Mouse (Mus musculus) spleen, adult 18-20 months (tissue): ENCODE results near the gene Fam57b.

Source experiments
- DNase-seq, 2 experiments: peaks; one replicate each; pipeline ENCODE4 v3.0.0; 2022; ENCODE audit warnings: mixed read lengths in 2 of 2

Fam57b gene

DNA sequence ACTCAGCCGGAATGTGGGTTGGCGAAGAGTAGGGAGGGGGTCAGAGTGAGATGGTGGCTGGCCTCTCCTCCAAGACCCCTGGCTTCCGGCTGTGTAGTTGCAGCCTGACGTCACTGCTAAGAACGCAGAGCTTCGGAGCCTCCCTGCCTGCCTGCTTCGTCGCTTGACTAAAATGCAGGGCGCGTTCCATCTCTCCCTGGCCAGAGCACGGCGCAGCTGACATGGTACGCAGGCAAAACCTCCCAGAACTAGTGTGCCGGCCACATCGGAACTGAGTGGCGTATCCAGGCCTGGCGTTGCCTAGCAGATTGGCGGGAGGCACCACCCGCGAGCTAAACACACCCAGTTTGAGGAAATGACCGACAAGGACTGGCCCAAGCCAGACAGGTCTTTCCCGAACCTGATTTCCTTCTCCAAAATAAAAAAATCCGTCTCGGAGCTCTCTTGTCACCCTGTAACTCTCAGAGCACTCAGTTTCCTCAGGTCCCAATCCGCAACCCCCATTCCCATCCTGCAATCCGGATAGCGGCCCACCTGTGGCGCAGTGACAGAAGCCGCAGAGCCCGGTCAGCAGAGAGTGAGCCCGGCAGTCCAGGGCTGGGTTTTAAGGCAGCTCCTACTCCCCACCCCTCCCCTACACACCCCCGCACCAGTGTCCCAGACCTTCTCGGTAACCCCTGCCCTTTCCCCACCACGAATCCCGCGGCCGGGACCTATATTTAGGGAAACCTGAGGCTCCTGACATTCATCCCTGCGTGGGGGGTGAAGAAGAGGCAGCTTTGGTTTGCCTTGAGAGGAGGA, 2.2 kb downstream of the Fam57b start:
- DNase-seq: peak in 1 of 2 experiments; percentile 66

GRCm38 (mm10) chr7:126800269-126801056, 3.0 kb downstream of the Fam57b start:
- DNase-seq: no peak

- no peak for DNase-seq
Observed at GRCm38 (mm10) chr7:126801057-126801422, 3.6 kb downstream of the Fam57b start.

DNA sequence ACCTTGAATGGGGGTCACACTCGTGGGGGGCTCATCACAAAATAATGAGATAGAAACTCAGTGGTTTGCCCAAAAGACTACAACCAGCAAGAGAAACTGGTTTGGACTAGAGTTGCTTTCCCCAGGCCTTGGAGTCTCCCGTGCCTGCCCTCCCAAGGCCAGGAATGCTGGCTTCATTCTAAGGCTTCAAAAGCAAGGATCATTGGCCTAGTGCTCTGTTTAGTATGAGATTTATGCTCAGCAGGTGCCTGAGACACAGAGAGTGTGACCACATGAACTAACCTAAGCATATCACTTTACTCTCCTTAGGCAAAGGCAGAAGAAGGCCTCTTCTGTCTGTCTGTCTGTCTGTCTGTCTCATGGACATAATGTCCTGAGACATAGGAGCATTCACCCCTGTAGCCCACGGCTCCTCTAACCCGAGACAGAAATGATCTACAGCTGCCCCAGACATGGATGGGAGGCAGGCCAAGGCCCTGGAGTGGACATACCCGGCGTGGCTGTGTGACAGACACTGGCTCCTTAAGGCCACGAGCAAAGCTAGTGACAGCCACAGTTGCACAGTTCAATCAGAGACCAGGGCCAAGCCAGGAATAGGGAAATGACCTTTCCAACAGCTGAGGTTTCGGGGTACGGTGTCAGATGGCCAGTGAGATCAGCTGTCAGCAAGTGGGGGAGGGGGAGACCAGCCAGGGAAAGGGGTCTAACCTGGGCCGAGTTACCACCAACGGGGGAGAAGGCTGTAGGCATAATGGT, 4.8 kb downstream of the Fam57b start:
- no peak for DNase-seq

GRCm38 (mm10) chr7:126803181-126803580, 5.7 kb downstream of the Fam57b start:
- DNase-seq: no peak

- DNase-seq: no peak
Observed at GRCm38 (mm10) chr7:126803751-126804150, 6.3 kb downstream of the Fam57b start.

DNA sequence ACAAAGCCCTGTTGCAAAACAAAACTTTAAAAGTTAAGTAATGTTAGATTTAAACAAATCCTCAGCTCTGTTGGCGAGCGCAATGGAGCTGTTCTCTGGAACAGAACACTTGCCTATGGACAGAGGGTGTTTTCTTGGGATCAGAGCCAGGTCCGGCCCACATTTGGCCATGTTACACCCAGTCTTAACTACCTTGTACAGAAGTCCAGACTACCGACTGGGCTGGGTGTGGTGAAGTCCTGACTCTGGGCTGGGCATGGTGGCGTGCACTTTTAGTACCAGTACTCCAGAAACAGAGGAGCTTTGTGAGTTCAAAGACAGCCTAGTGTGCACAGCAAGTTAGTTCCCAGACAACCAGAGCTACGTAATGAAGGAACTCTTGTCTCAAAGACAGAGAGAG, 9.5 kb downstream of the Fam57b start:
- no peak for DNase-seq

DNA sequence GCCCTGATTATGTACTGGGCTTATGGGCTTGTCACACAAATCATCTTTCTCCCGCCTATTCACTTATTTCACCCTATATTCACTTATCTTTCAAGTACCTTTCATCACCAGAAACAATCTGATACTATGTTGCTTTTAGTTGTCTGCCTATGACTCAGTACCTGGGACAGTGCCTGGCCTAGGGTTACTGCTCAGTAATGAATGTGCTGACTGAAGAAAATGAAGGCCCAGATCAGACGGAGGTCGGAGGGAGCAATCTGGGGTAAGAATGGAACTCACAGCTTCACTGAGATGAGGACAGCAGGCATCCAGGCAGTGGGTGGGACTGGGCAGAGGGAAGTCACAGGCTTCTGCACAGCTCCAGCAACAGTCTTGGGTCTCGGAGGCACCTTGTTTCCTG, 9.9 kb downstream of the Fam57b start:
- no peak for DNase-seq

DNA sequence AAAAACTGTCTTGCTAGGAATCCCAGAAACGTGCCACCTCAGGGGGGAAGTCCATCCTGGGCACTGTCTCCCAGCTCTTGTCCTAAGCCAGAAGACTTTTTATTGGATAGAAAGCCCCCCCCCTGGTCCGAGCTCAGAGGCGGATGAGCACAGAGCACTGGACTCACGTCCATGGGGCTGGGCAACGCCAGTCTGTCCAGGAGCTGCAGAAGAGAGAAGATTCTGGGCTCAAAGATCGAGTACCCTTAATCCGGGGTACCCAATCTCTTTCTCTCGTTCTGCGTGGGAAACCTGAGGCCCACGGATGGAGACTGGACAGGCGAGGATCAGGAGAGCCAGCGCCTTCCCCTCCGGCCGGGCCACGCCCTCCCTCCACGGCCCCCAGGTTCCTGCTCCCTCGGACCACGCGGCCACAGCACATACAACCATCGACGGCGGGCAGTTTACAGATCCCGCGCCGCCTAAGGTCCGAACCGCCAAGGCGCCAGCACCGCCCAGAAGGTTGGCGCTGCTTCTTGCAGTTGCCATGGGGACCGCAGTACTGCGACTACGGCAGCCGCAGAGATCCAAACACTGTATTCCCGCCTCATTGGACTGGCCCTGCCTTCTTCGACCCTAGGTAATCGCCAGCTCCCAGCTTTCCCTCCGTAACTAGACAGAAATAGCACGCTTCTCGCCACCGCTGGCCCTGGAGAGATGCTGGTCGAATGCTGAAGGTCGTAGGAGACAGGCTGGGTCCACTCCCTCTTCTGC, 11.4 kb downstream of the Fam57b start:
- DNase-seq: peak; percentile 34 to 51

GRCm38 (mm10) chr7:126809723-126810369, 12.4 kb downstream of the Fam57b start:
- DNase-seq: no peak

DNA sequence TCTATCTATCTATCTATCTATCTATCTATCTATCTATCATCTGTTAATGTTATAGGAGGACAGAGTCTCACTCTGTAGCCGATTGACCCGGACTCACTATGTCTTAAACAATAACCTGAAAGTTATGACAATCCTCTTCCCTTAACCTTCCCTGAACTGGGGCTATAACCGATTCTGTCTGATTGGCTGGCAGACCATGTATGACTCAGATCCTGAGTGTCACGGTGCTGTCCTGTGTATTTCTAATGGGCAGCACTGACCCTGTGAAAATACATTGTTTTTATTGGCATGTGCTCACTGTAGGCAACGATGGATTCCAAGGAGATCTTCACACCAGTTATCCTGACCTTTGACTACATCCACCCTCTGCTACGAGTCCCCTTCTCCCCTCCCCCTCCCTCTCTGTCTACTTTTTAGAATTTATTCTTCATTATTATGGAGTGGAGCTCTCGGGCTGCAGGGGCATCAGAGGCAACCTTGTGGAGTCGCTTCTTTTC, 18.3 kb downstream of the Fam57b start:
- DNase-seq: no peak

DNA sequence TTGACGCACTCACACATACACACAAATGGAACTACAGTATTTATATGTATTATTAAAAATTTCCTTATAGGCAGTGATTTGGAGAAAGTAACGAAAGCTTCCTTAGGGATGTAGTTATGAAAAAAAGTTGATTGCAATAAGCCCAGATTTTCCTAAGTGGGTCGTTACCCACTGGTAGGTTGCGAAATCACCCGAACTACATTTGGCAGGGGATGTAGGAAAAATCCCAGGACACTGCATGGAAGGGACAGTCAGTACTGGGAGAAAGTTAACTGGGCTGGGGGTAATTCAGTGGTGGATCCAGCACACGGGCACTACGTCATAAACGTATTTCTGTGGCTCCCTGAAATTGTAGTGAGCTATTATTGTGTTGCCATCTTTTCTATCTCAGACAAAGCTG, 19.0 kb downstream of the Fam57b start:
- no peak for DNase-seq

DNA sequence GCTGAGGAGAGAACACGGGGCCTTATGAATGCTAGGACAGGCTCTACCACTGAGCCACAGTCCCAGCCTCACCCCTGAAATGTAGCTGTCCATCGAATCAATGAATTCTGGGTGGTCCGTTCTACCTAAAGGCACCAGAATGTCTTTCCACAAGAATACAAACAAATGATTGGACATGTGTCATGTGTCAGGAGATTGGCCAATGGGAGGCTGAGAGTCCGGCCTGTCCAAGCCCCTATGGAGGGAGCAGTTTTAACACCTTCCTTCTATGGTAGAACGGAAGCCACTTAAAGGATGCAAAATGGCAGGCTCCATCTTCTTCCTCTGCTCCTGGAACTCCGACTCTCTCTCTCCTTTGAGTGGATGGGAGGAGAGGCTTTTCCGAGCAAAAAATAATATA, 20.1 kb downstream of the Fam57b start:
- DNase-seq: no peak

DNA sequence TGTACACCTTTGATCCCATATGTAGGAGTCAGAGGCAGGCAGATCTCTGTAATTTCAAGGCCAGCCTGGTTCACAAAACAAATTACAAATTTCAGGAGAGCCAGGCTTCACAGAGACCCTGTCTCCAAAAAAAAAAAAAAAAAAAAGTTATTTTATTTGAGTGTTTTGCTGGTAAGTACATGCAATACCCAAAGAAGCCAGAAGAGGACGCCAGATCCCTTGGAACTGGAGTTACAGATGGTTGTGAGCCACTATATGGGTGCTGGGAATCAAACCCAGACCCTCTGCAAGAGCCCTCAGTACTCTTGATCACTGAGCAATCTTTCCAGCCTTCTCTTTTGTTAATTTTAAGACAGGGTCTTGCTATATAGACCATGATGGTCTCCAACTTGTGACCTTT, 21.4 kb downstream of the Fam57b start:
- DNase-seq: no peak

DNA sequence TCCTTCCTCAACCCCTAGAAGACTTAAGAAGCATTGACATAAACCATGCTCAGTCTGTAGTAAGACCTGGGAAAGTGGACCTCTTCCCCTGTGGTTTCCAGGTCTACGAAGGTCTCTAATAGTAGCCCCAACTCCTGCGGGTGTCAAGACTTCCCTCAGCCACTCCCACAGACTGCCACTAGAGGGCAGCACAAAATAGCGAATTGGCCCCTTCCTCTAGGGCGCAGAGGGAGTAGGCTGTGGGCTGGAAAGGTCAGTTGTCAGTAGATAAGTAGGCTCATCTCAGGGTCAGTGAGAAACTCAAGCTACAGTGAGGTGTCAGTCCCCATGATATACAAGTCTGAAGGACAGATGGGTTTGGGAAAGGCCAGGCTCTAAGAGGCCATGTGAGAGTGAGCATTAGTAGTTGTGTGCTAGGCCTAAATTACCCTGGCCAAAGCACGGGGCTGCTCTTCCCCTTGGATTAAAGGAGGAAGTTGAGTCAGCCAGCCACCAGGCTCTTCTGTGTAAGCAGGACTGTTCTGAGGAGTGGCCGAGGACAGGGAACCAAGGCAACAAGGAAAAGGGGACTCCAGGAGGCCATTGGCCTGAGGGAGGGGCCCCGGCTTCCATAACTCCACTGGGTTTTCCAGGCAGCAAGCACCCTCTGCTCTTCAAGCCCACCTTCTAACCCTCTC, 24.5 kb downstream of the Fam57b start:
- peak; percentile 55 to 80 for DNase-seq

DNA sequence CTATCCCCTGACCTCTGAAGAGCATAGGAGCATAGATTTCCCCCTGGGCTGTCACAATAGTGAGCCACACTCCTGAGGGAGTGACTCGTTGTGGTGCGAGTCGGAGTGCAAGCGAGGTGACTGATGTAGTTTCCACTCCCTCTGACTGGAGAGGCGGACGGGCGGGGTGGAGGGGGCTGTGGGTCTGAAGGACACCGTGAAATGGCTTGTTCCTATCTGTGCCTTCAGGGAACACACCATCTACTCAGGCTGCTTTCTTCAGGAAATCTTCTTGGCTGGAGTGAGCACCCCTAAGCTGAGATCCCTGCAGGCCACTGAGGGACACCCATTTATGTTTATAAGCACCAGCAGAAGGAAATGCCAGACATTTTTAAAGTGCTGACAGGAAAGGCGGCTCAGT, 25.3 kb downstream of the Fam57b start:
- no peak for DNase-seq

DNA sequence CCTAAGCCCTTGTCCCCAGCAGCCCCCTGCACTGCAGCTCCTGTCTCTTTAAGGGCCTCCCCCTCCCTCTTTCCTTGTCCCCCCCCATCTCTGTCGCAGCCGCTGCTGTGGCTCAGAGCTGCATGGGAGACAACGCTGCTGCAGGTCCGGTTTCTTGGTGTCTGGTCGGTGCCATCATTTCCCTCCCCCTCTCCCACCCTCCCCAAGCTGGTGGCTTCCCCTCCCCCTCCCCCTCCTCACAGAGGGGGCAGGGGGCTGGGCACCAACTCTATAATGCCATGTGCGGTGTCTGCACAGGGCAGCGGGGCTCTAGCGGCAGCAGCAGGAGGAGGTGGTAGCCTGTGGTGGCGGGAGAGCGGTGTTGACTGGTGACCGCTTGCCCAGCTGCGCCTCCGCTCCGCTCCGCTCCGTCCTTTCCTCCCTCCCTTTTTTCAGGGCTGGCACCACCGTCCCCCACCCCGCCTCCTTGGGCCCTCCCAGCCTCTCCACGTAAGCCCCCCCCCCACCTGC, 25.8 kb downstream of the Fam57b start:
- no peak for DNase-seq

GRCm38 (mm10) chr7:126823940-126824339, 26.5 kb downstream of the Fam57b start:
- DNase-seq: no peak

DNA sequence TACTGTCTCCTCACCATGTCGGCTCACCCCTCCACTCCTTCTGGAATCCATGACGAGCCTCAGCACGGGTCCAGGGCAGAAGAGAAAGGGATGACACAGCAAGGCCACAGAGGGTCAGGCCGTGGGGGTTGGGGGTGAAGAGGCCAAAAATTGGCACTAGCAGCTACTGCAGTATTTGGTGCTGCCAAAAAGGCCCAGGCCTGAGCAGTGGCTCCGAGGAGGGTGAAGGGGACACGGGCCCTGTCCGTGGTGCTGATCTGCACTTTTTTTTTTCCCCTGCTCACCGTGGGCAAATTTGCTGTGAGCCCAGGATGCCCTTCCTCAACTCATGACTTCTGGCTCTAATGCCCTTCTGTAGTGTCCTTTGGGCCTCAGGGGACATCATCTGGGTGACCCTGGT, 27.9 kb downstream of the Fam57b start:
- no peak for DNase-seq

DNA sequence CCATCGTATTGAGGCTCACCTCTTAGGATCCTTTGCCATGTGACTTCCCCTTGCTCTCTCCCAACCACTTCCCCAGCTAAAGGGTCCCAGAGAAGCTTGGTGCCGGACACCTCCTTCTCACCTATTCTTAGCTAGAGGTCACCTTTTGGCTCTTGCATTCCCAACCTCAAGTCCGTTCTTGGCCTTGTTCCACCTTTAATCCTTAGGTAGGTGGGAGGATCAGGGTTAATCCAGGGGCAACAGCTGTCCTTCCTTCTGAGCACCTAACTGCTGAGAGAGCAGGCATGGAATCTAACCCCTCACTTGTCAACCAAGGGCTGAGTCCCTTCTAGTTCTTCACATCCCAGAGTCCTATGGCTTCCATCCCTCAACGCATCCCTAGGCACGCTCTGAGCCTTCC, 28.5 kb downstream of the Fam57b start:
- DNase-seq: no peak

DNA sequence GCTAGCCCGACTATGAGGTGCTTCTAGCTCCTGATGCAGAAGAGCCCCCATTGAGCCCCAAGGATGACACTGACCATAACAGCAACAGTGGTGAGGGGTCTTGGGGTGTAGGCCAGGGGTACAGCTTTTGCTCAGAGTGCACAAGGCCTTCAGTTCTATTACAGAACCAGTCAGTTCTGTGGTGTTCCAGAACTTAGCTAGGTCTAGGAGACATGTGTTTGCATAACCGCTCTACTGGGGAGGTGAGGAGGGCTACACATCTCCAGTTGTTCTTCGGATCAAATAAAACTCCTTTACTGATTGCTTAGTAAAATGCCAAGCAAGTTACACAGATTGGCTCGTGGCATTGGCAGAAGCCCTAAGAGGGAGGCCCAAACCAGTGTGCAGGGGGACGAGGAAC, 34.1 kb downstream of the Fam57b start, which contains the start of gene 4930451I11Rik:
TSS of gene 4930451I11Rik (minus strand) at position 101 of the 400 bp plus-strand sequence.
- DNase-seq: no peak
